Mouse (Mus musculus) heart, embryonic 11.5 days (tissue): Measurements from ENCODE around the gene Hist2h2bb. TPM values are rescaled to one million over a fixed set of nuclear protein-coding genes. Genes with fewer than 3 reads are reported as not detected.

Source experiments
- ATAC-seq: fragments of 200-750 bp; cut with Nextera tagmentation; replicated peaks from 2 replicates; pipeline ENCODE4 v1.8.0; 2017; ENCODE audit warnings: moderate library complexity; ENCODE audit not compliant: insufficient number of reproducible peaks, low FRiP score, low TSS enrichment
- H3K27ac ChIP-seq: fragments of 300-500 bp; sonication (generic); 2 replicates; pipeline ENCODE4 v1.5.1; 2014; ENCODE audit warnings: mild to moderate bottlenecking, low read depth, low read length
- H3K27me3 ChIP-seq: fragments of 300-500 bp; sonication (generic); 2 replicates; pipeline ENCODE4 v1.6.1; 2014; ENCODE audit warnings: mild to moderate bottlenecking, low read length, mixed read lengths; ENCODE audit not compliant: control insufficient read depth, insufficient read depth
- H3K36me3 ChIP-seq: fragments of 300-500 bp; sonication (generic); 2 replicates; pipeline ENCODE4 v1.6.1; 2014; ENCODE audit warnings: mild to moderate bottlenecking, low read length, moderate library complexity, mixed read lengths; ENCODE audit not compliant: control insufficient read depth, insufficient read depth
- H3K4me1 ChIP-seq: fragments of 300-500 bp; sonication (generic); 2 replicates; pipeline ENCODE4 v1.6.1; 2014; ENCODE audit warnings: low read length; ENCODE audit not compliant: control insufficient read depth, insufficient read depth
- H3K4me2 ChIP-seq: fragments of 300-500 bp; sonication (generic); 2 replicates; pipeline ENCODE4 v1.6.1; 2014; ENCODE audit warnings: mild to moderate bottlenecking, moderate library complexity
- H3K4me3 ChIP-seq: fragments of 300-500 bp; sonication (generic); 2 replicates; pipeline ENCODE4 v1.5.1; 2014; ENCODE audit warnings: low read depth, low read length
- H3K9ac ChIP-seq: fragments of 300-500 bp; sonication (generic); 2 replicates; pipeline ENCODE4 v1.6.1; 2014; ENCODE audit warnings: mild to moderate bottlenecking, low read depth, low read length, moderate library complexity
- H3K9me3 ChIP-seq: fragments of 300-500 bp; sonication (generic); replicated peaks from 2 replicates; pipeline ENCODE4 v1.6.1; 2016; ENCODE audit warnings: low read length; ENCODE audit not compliant: control insufficient read depth
- WGBS: fragments of 180-500 bp; shearing (Covaris S2); extraction: QIAGEN DNeasy Blood & Tissue Kit; methylation state at CpG from one replicate; pipeline ENCODE4 v1.1.7; 2014; ENCODE audit not compliant: insufficient replicate concordance; 5-methylcytosine and 5-hydroxymethylcytosine counted together
- polyA plus RNA-seq: library from polyadenylated mRNA; unstranded; fragments of >200 nt; fragmentation: Nextera tagmentation; extraction: Ambion mirVana; gene quantifications from 2 replicates; pipeline ENCODE4 v1.2.1, GENCODE M21; 2014

Gene Hist2h2bb
- polyA plus RNA-seq, 1 experiment from 2014 or later: 7.1 TPM

DNA sequence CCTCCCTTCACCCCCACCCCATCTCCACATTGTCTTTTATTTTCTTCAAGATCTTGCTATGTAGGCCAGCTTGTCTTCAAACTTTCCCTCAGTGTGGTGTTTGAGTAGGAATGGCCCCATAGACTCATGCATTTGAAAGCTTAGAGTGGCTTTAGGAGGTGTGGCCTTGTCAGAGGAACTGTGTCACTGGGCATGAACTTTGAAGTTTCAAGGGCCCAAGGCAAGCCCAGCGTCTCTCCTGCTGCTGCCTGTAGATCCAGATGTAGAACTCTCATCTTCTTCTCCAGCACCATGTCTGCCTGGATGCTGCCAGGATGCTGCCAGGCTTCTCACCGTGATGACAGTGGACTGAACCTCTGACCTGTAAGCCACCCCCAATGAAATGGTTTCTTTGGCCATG, 40.7 kb upstream of the Hist2h2bb start:
- Histone ChIP-seq H3K36me3 (no peaks in the 10 kb centered on the region), H3K9ac (no peak overlapping the region), H3K4me2 (no peak overlapping the region), H3K9me3 (no peaks in the 10 kb centered on the region), H3K4me1 (peaks cover 14% of the 10 kb centered on the region), H3K27me3 (no peaks in the 10 kb centered on the region), H3K4me3 (no peak overlapping the region), H3K27ac (no peak overlapping the region)
- 58% methylated on average over 2 of the region's 2 CpGs for WGBS
- no peak for ATAC-seq

DNA sequence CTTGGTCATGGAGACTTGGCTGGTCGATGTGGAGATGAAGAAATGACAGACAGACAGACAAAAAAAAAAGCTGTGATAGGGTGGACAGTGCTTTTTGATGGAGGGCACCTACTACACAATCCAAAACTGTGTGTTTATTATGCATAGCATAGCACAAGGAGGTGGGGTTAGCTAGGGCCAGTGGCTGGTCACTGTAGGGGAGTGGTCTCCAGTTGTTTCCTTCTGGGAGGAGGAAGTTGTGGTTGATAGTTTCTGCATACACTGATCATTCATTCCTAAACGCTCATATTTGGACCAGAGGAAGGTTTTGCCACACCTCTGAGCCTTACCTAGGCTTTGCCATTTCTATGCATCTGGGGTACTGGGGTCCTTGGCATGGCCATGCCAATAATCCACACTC, 39.1 kb upstream of the Hist2h2bb start:
- Histone ChIP-seq H3K36me3 (no peaks in the 10 kb centered on the region), H3K4me1 (peaks cover 7% of the 10 kb centered on the region), H3K4me3 (no peak overlapping the region), H3K4me2 (no peak overlapping the region), H3K9ac (no peak overlapping the region), H3K9me3 (no peaks in the 10 kb centered on the region), H3K27ac (no peak overlapping the region), H3K27me3 (no peaks in the 10 kb centered on the region)
- ATAC-seq: no peak
- WGBS: 75% methylated on average over 2 of the region's 2 CpGs

DNA sequence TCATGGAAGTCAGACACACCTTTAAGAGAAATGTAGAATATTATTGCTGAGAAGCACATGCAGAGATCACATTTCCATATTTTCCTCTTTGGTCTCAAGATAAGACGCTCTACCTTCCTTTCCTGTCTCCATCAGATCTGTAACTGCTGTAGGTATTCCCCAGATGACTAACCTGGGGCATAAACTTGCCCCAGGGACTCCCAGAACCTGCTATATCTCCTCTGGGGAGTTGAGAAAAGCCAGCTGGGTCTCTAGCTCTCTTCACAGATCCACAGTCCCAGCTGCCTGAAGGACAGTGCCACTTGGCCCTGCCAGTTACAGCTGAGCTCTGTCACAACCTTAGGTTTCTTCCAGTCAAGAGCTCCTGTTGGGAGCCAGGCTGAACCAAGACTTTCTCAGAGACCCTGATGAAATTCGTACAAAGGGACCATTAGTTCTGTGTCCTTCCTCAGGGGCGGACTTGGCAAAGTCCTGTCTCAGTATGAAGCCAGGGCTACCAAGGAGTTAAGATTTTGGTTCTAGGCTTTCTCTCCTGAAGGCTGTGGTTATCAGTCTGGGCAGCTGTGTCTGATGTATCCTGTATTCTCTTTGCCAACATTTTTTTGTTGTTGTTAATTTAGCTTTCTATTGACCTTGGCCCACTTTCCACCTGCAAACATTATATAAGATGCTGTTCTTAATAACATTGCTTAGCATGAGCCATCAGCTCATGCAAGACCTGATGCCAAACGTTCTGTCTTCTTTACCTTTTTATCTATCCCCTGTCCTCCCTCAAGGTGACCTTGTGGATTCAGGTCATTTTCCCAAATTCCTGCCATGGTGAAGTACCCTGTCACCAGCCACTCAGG, 38.4 kb upstream of the Hist2h2bb start:
- no peak overlapping the region for H3K4me3 ChIP-seq
- H3K27me3 ChIP-seq: no peaks in the 10 kb centered on the region
- H3K36me3 ChIP-seq: no peaks in the 10 kb centered on the region
- ATAC-seq: no peak
- WGBS: 66% methylated on average over 4 of the region's 4 CpGs
- peaks cover 2% of the 10 kb centered on the region; the same call in 1 of the 2 replicates for H3K4me1 ChIP-seq
- H3K27ac ChIP-seq: no peak overlapping the region
- H3K4me2 ChIP-seq: no peak overlapping the region
- no peaks in the 10 kb centered on the region for H3K9me3 ChIP-seq
- H3K9ac ChIP-seq: no peak overlapping the region

DNA sequence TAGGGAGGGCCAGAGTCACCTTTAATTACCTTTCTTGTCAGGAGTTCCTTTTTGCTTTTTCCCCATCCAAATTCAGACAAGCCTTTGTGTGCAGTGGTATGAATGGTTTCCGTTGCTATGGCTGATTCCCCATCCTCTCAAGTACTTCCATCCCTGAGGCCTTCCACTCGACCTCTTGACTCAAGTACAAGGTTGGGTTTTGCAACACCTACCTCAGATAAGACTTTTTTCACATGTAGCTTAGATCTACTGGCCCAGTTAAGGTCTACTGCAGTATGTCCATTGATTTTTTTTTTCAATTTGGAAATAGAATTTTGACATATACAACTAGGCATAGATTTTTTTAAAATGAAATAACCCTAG, 37.8 kb upstream of the Hist2h2bb start:
- Histone ChIP-seq H3K36me3 (no peaks in the 10 kb centered on the region), H3K4me1 (no peaks in the 10 kb centered on the region), H3K27me3 (no peaks in the 10 kb centered on the region), H3K9ac (no peak overlapping the region), H3K9me3 (no peaks in the 10 kb centered on the region), H3K27ac (no peak overlapping the region), H3K4me2 (no peak overlapping the region), H3K4me3 (no peak overlapping the region)
- 46% methylated on average over 2 of the region's 2 CpGs for WGBS
- no peak for ATAC-seq

DNA sequence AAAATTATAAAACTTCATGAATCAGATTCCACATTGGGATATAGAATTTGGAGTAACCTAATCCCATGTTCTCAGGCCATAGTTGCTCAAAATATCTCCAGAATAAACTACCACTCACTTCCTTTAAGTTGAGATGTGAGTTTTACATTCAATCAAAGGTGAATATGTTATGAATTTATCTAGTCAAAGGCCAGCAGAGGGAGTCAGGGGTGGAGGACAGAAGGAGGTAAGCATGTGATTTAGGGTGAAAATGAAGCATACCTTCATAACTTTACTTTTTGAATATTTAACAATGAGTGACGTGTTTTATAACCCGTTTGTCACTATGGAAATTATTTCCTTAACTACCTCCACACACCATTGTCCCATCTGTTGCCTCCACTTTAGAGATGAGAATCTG, 34.6 kb upstream of the Hist2h2bb start:
- H3K4me1 ChIP-seq: peaks cover 9% of the 10 kb centered on the region
- no peak for ATAC-seq

DNA sequence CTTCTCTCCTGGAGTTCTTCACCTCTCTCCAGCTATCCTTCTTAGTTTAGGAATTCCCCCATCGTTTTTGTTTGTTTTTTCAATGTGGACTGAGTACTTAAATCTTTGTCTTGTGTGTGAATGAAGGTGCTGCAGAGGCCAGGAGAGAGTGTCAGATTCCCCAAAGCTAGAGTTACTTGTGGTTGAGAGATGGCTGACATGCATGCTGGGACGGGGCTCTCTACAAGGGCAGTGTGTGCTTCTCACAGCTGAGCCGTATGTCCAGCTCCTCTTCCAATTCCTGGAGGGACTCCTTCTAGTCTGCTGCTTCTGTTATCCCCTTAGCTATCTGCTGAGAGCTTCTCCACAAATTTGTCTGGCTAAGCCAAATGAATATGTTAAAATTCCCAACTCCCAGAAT, 33.7 kb upstream of the Hist2h2bb start:
- 46% methylated on average over 3 of the region's 3 CpGs for WGBS
- Histone ChIP-seq H3K4me3 (no peak overlapping the region), H3K27me3 (no peaks in the 10 kb centered on the region), H3K36me3 (no peaks in the 10 kb centered on the region), H3K27ac (no peak overlapping the region), H3K4me1 (peaks cover 11% of the 10 kb centered on the region), H3K4me2 (no peak overlapping the region), H3K9ac (no peak overlapping the region), H3K9me3 (no peaks in the 10 kb centered on the region)
- ATAC-seq: no peak

More for the DNA sequence above, 34.6 kb upstream of the Hist2h2bb start:
- 88% methylated on average over 2 of the region's 2 CpGs for WGBS
- no peak overlapping the region for H3K9ac ChIP-seq
- H3K36me3 ChIP-seq: no peaks in the 10 kb centered on the region
- H3K27ac ChIP-seq: no peak overlapping the region
- H3K9me3 ChIP-seq: no peaks in the 10 kb centered on the region
- no peaks in the 10 kb centered on the region for H3K27me3 ChIP-seq
- no peak overlapping the region for H3K4me2 ChIP-seq
- H3K4me3 ChIP-seq: no peak overlapping the region

DNA sequence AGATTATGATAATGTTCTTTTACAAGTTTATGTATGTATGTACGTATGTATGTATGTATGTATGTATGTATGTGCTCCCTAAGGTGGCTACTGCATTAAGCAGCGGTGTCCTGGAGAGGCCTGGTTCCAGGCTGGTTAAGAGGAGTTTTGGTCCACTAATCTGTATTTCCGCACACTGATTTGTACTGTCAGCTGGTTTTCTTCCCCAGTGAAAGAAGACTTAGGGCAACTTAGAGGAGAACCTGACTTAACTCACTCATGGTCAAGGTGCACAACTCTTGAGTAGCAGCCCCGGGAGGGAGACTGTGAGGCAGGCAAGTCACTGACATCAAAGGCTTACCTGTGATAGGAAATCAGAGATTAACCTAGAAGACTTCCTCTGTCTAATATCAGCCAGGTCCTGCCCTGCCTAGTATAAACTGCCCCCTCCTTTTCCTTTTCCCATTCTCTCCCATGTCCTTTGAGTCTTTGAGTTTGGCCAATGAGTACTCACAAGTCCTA, 32.7 kb upstream of the Hist2h2bb start:
- Histone ChIP-seq H3K36me3 (no peaks in the 10 kb centered on the region), H3K4me2 (peak overlapping the region; percentile 76), H3K9me3 (no peaks in the 10 kb centered on the region), H3K9ac (peak overlapping the region; percentile 84; the same call in 1 of the 2 replicates), H3K27ac (no peak overlapping the region), H3K27me3 (no peaks in the 10 kb centered on the region), H3K4me1 (peaks cover 11% of the 10 kb centered on the region), H3K4me3 (peak overlapping the region; percentile 59)
- 76% methylated on average over 4 of the region's 4 CpGs for WGBS
- no peak for ATAC-seq

DNA sequence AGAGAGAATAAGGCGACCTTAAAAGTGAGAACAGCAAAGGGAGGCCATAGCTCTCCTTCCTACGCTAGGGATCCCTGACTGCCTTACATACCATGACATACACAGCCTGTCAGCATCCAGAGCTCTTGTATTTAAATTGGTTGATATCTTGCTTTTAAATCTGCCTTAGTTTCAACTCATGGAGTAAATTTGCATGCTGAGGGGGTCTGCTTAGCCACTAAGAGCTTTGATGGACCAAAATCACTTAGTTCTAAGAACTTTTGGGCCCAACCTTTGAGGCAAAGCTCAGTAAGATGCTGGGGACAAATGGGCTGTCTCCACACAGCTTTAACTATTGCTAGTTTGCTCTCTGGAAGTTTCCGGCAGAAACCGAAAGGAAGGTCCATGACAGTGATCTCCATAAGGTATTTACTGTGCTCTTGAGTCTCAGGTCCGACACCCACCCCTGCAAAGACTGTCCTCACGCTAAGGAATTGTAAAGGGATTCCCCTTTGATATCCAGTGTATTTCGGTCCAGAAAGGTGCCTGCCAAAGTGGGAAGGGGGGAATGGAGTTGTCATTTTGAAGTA, 32.1 kb upstream of the Hist2h2bb start:
- ATAC-seq: no peak
- H3K4me2 ChIP-seq: peak overlapping the region; percentile 76
- H3K9me3 ChIP-seq: no peaks in the 10 kb centered on the region
- WGBS: 32% methylated on average over 7 of the region's 7 CpGs
- peak overlapping the region; percentile 59 for H3K4me3 ChIP-seq
- no peaks in the 10 kb centered on the region for H3K27me3 ChIP-seq
- H3K27ac ChIP-seq: peak overlapping the region; percentile 83
- H3K36me3 ChIP-seq: no peaks in the 10 kb centered on the region
- H3K9ac ChIP-seq: peak overlapping the region; percentile 84
- H3K4me1 ChIP-seq: peaks cover 11% of the 10 kb centered on the region
